Mouse (Mus musculus) liver, embryonic 14.5 days (tissue): ENCODE results near the gene Srgap1.

Source experiments
- CTCF ChIP-seq: IDR thresholded peaks from 2 replicates; pipeline ENCODE4 v1.5.1; 2016; ENCODE audit warnings: antibody characterized with exemption, low read depth, control low read depth
- EP300 ChIP-seq: IDR thresholded peaks from 2 replicates; pipeline ENCODE4 v1.6.1; 2016; ENCODE audit warnings: antibody characterized with exemption, low read depth

- TF ChIP-seq CTCF: no peak
- no peak for TF ChIP-seq EP300
Measured at GRCm38 (mm10) chr10:121886805-121887204, 160.3 kb downstream of the Srgap1 start.
